Mouse (Mus musculus) C3H10T1/2 (cell line): ENCODE results near the gene Ap3m1. TPM values are rescaled to one million over a fixed set of nuclear protein-coding genes. Genes with fewer than 3 reads are reported as not detected.

Source experiments
- polyA plus RNA-seq, 2 experiments: library from polyadenylated mRNA; unstranded; fragments of >200 nt; fragmentation: generic; extraction: Trizol; gene quantifications; one replicate each; pipeline ENCODE4 v1.2.1; 2012; ENCODE audit warnings: missing spikeins in 2 of 2

Gene Ap3m1
- 1 to 10 TPM; 2.8 to 6.7 TPM for polyA plus RNA-seq

GRCm38 (mm10) chr14:21052112-21052780, at the start of gene Ap3m1, which contains the start of gene Adk:
Gene Ap3m1 (minus strand): TSS chr14:21052508.
Gene Adk (plus strand): TSS chr14:21052574.

Other genes starting within 250 kb of the Ap3m1 start
- 10 to 100 TPM in 1 of 2 experiments, 1 to 10 TPM in 1; 1.1 to 15.2 TPM for gene Plau, start 215.8 kb downstream of the Ap3m1 start, polyA plus RNA-seq
- gene Vcl, start 123.1 kb downstream of the Ap3m1 start, polyA plus RNA-seq: 10 to 100 TPM in 1 of 2 experiments, 1 to 10 TPM in 1; 3.7 to 84.4 TPM
- gene Adk, start 66 bp upstream of the Ap3m1 start, polyA plus RNA-seq: 100 to 1,000 TPM in 1 of 2 experiments, 10 to 100 TPM in 1; 29.8 to 132 TPM